Mouse (Mus musculus): ENCODE results near the gene Cygb. TPM values are rescaled to one million over a fixed set of nuclear protein-coding genes. Genes with fewer than 3 reads are reported as not detected.

The Cygb gene
- polyA plus RNA-seq (2015; fragmentation: Nextera tagmentation; extraction: Ambion mirVana): 0.84 and 1.0 TPM in 2 replicates

- Histone ChIP-seq H3K4me2 (peak within 1 kb of the TSS; percentile 59), H3K36me3 (replicated peaks) (no peaks in the 10 kb centered on the region), H3K4me3 (replicated peaks) (peak within 1 kb of the TSS; percentile 38), H3K9me3 (replicated peaks) (no peaks in the 10 kb centered on the region), H3K27ac (replicated peaks) (no peak within 1 kb of the TSS), H3K9ac (no peak within 1 kb of the TSS), H3K4me1 (replicated peaks) (peaks cover 28% of the 10 kb centered on the region), H3K27me3 (peaks cover 70% of the 10 kb centered on the region)
- no peak for ATAC-seq (ENCODE audit: insufficient read depth)
- 6% methylated on average over 27 of the region's 28 CpGs for WGBS (ENCODE audit: insufficient replicate concordance)
Observed at GRCm38 (mm10) chr11:116654255-116654821, at the start of gene Cygb. Gene Cygb, minus strand, starts transcription at chr11:116654313.

GRCm38 (mm10) chr11:116701377-116701841 is 47.3 kb upstream of the Cygb start:
- no peak overlapping the region for H3K9ac ChIP-seq
- peaks cover 24% of the 10 kb centered on the region for H3K27me3 ChIP-seq
- WGBS (ENCODE audit: insufficient replicate concordance): 38% methylated on average over 5 of the region's 5 CpGs
- H3K4me1 ChIP-seq (replicated peaks): no peaks in the 10 kb centered on the region
- no peak overlapping the region for H3K27ac ChIP-seq (replicated peaks)
- no peak for ATAC-seq (ENCODE audit: insufficient read depth)
- no peak overlapping the region for H3K4me2 ChIP-seq
- no peaks in the 10 kb centered on the region for H3K9me3 ChIP-seq (replicated peaks)
- no peaks in the 10 kb centered on the region for H3K36me3 ChIP-seq (replicated peaks)
- H3K4me3 ChIP-seq (replicated peaks): no peak overlapping the region

- Histone ChIP-seq H3K9ac (no peak overlapping the region), H3K4me3 (replicated peaks) (no peak overlapping the region), H3K9me3 (replicated peaks) (no peaks in the 10 kb centered on the region), H3K36me3 (replicated peaks) (no peaks in the 10 kb centered on the region), H3K27me3 (peaks cover 60% of the 10 kb centered on the region), H3K4me1 (replicated peaks) (peaks cover 9% of the 10 kb centered on the region), H3K4me2 (no peak overlapping the region), H3K27ac (replicated peaks) (no peak overlapping the region)
- no peak for ATAC-seq (ENCODE audit: insufficient read depth)
- WGBS (ENCODE audit: insufficient replicate concordance): 49% methylated on average over 9 of the region's 9 CpGs
Observed at GRCm38 (mm10) chr11:116697521-116697920, 43.4 kb upstream of the Cygb start.

GRCm38 (mm10) chr11:116696426-116696825 is 42.3 kb upstream of the Cygb start:
- H3K4me2 ChIP-seq: no peak overlapping the region
- H3K4me1 ChIP-seq (replicated peaks): peaks cover 9% of the 10 kb centered on the region
- no peak overlapping the region for H3K4me3 ChIP-seq (replicated peaks)
- no peak for ATAC-seq (ENCODE audit: insufficient read depth)
- no peak overlapping the region for H3K27ac ChIP-seq (replicated peaks)
- no peak overlapping the region for H3K9ac ChIP-seq
- WGBS (ENCODE audit: insufficient replicate concordance): 68% methylated on average over 4 of the region's 4 CpGs
- no peaks in the 10 kb centered on the region for H3K36me3 ChIP-seq (replicated peaks)
- H3K27me3 ChIP-seq: peaks cover 62% of the 10 kb centered on the region
- H3K9me3 ChIP-seq (replicated peaks): no peaks in the 10 kb centered on the region

- H3K36me3 ChIP-seq (replicated peaks): no peaks in the 10 kb centered on the region
- peaks cover 62% of the 10 kb centered on the region for H3K27me3 ChIP-seq
- no peaks in the 10 kb centered on the region for H3K9me3 ChIP-seq (replicated peaks)
- no peak overlapping the region for H3K4me3 ChIP-seq (replicated peaks)
- no peak overlapping the region for H3K9ac ChIP-seq
- 27% methylated on average over 23 of the region's 23 CpGs for WGBS (ENCODE audit: insufficient replicate concordance)
- no peak overlapping the region for H3K27ac ChIP-seq (replicated peaks)
- ATAC-seq (ENCODE audit: insufficient read depth): no peak
- H3K4me1 ChIP-seq (replicated peaks): peaks cover 9% of the 10 kb centered on the region
- no peak overlapping the region for H3K4me2 ChIP-seq
Observed at GRCm38 (mm10) chr11:116695194-116695880, 41.2 kb upstream of the Cygb start.

- 3% methylated on average over 72 of the region's 73 CpGs for WGBS (ENCODE audit: insufficient replicate concordance)
- Histone ChIP-seq H3K9ac (no peak overlapping the region), H3K4me3 (replicated peaks) (peak overlapping the region; percentile 23), H3K9me3 (replicated peaks) (no peaks in the 10 kb centered on the region), H3K36me3 (replicated peaks) (no peaks in the 10 kb centered on the region), H3K4me2 (peak overlapping the region; percentile 48), H3K27me3 (peaks cover 62% of the 10 kb centered on the region), H3K27ac (replicated peaks) (no peak overlapping the region), H3K4me1 (replicated peaks) (peaks cover 9% of the 10 kb centered on the region)
- ATAC-seq (ENCODE audit: insufficient read depth): no peak
Observed at GRCm38 (mm10) chr11:116694250-116695193, 40.4 kb upstream of the Cygb start.

- Histone ChIP-seq H3K4me1 (replicated peaks) (peaks cover 9% of the 10 kb centered on the region), H3K27ac (replicated peaks) (no peak overlapping the region), H3K36me3 (replicated peaks) (no peaks in the 10 kb centered on the region), H3K9me3 (replicated peaks) (no peaks in the 10 kb centered on the region), H3K9ac (no peak overlapping the region), H3K4me3 (replicated peaks) (peak overlapping the region; percentile 23; the same call in 1 of the 2 replicates), H3K27me3 (peaks cover 62% of the 10 kb centered on the region), H3K4me2 (peak overlapping the region; percentile 48; the same call in 1 of the 2 replicates)
- 47% methylated on average over 4 of the region's 4 CpGs for WGBS (ENCODE audit: insufficient replicate concordance)
- no peak for ATAC-seq (ENCODE audit: insufficient read depth)
Observed at GRCm38 (mm10) chr11:116693899-116694249, 39.8 kb upstream of the Cygb start.

GRCm38 (mm10) chr11:116690701-116691575 is 36.8 kb upstream of the Cygb start:
- Histone ChIP-seq H3K27me3 (peaks cover 34% of the 10 kb centered on the region), H3K9ac (no peak overlapping the region), H3K4me1 (replicated peaks) (peaks cover 9% of the 10 kb centered on the region), H3K27ac (replicated peaks) (no peak overlapping the region), H3K36me3 (replicated peaks) (no peaks in the 10 kb centered on the region), H3K9me3 (replicated peaks) (no peaks in the 10 kb centered on the region), H3K4me3 (replicated peaks) (no peak overlapping the region), H3K4me2 (no peak overlapping the region)
- no peak for ATAC-seq (ENCODE audit: insufficient read depth)
- 59% methylated on average over 18 of the region's 18 CpGs for WGBS (ENCODE audit: insufficient replicate concordance)

GRCm38 (mm10) chr11:116689622-116690021 is 35.5 kb upstream of the Cygb start:
- no peak for ATAC-seq (ENCODE audit: insufficient read depth)
- H3K9me3 ChIP-seq (replicated peaks): no peaks in the 10 kb centered on the region

GRCm38 (mm10) chr11:116687897-116688296 is 33.8 kb upstream of the Cygb start:
- no peaks in the 10 kb centered on the region for H3K9me3 ChIP-seq (replicated peaks)
- H3K4me1 ChIP-seq (replicated peaks): peaks cover 4% of the 10 kb centered on the region; the same call in 1 of the 2 replicates
- 63% methylated on average over 8 of the region's 8 CpGs for WGBS (ENCODE audit: insufficient replicate concordance)
- peaks cover 6% of the 10 kb centered on the region for H3K27me3 ChIP-seq
- H3K4me2 ChIP-seq: no peak overlapping the region
- H3K4me3 ChIP-seq (replicated peaks): no peak overlapping the region
- 0 out of 2 replicates have a peak, but pooled peaks cover 5% of the 10 kb centered on the region for H3K36me3 ChIP-seq (replicated peaks)
- ATAC-seq (ENCODE audit: insufficient read depth): no peak
- H3K27ac ChIP-seq (replicated peaks): no peak overlapping the region
- no peak overlapping the region for H3K9ac ChIP-seq

More at GRCm38 (mm10) chr11:116689622-116690021, 35.5 kb upstream of the Cygb start:
- Histone ChIP-seq H3K4me2 (no peak overlapping the region), H3K27me3 (peaks cover 21% of the 10 kb centered on the region), H3K4me1 (replicated peaks) (peaks cover 6% of the 10 kb centered on the region), H3K9ac (no peak overlapping the region), H3K4me3 (replicated peaks) (no peak overlapping the region), H3K36me3 (replicated peaks) (no peaks in the 10 kb centered on the region), H3K27ac (replicated peaks) (no peak overlapping the region)
- WGBS (ENCODE audit: insufficient replicate concordance): 87% methylated on average over 10 of the region's 10 CpGs
